Mouse (Mus musculus) hindbrain, postnatal 0 days (tissue): ENCODE measurements at regions not wholly inside any gene's neighbourhood (a gene's known extent, or its start where the extent isn't known, plus 50 kb on each side); places are given as distances from the start of the nearest gene placed in this dataset.
A peak's percentile ranks its signal among the peaks of the same experiment; 100 is the strongest.

Source experiments
- ATAC-seq: fragments of 200-750 bp; cut with Nextera tagmentation; 2 replicates; pipeline ENCODE4 v1.8.0; 2017; ENCODE audit warnings: mild to moderate bottlenecking, moderate TSS enrichment, moderate library complexity
- DNase-seq: peaks from one replicate; pipeline ENCODE4 v3.0.0-alpha.2; 2015; ENCODE audit warnings: low spot score
- H3K27ac ChIP-seq: fragments of 300-500 bp; sonication (generic); 2 replicates; pipeline ENCODE4 v1.5.1; 2014; ENCODE audit warnings: mild to moderate bottlenecking
- H3K27me3 ChIP-seq: fragments of 300-500 bp; sonication (generic); 2 replicates; pipeline ENCODE4 v1.6.1; 2014; ENCODE audit warnings: low read length, mixed read lengths; ENCODE audit not compliant: insufficient read depth
- H3K36me3 ChIP-seq: fragments of 300-500 bp; sonication (generic); 2 replicates; pipeline ENCODE4 v1.6.1; 2014; ENCODE audit warnings: low read length, mixed read lengths; ENCODE audit not compliant: insufficient read depth
- H3K4me1 ChIP-seq: fragments of 300-500 bp; sonication (generic); 2 replicates; pipeline ENCODE4 v1.6.1; 2014; ENCODE audit warnings: antibody characterized with exemption, low read length, mixed read lengths; ENCODE audit not compliant: insufficient read depth
- H3K4me2 ChIP-seq: fragments of 300-500 bp; sonication (generic); 2 replicates; pipeline ENCODE4 v1.6.1; 2014; ENCODE audit warnings: low read depth, mild to moderate bottlenecking, low read length, moderate library complexity, mixed read lengths
- H3K4me3 ChIP-seq: fragments of 300-500 bp; sonication (generic); 2 replicates; pipeline ENCODE4 v1.5.1; 2014; ENCODE audit warnings: low read length
- H3K9ac ChIP-seq: fragments of 300-500 bp; sonication (generic); replicated peaks from 2 replicates; pipeline ENCODE4 v1.6.1; 2014; ENCODE audit warnings: mild to moderate bottlenecking, low read length, moderate library complexity, mixed read lengths
- H3K9me3 ChIP-seq: fragments of 300-500 bp; sonication (generic); 2 replicates; pipeline ENCODE4 v1.6.1; 2016; ENCODE audit warnings: low read length, mixed read lengths
- CTCF ChIP-seq: IDR thresholded peaks from 2 replicates; pipeline ENCODE4 v1.5.1; 2016; ENCODE audit warnings: antibody characterized with exemption, control low read depth, low read depth
- WGBS: fragments of 180-500 bp; shearing (Covaris S2); extraction: QIAGEN DNeasy Blood & Tissue Kit; methylation state at CpG from one replicate; pipeline ENCODE4 v1.1.7; 2014; 5-methylcytosine and 5-hydroxymethylcytosine counted together

GRCm38 (mm10) chr6:51268931-51269330, 163.5 kb upstream of the Nfe2l3 start:
- H3K4me2 ChIP-seq: no peak overlapping the region
- H3K27ac ChIP-seq: no peak overlapping the region
- no peaks in the 10 kb centered on the region for H3K9me3 ChIP-seq
- DNase-seq: no peak
- H3K36me3 ChIP-seq: no peaks in the 10 kb centered on the region
- H3K4me1 ChIP-seq: peaks cover 7% of the 10 kb centered on the region; the same call in 1 of the 2 replicates
- no peak for TF ChIP-seq CTCF
- 78% methylated on average over 5 of the region's 5 CpGs for WGBS
- H3K9ac ChIP-seq: no peak overlapping the region
- no peak overlapping the region for H3K4me3 ChIP-seq
- ATAC-seq: no peak
- no peaks in the 10 kb centered on the region for H3K27me3 ChIP-seq

GRCm38 (mm10) chr6:51269617-51270016, 162.9 kb upstream of the Nfe2l3 start:
- Histone ChIP-seq H3K9me3 (no peaks in the 10 kb centered on the region), H3K9ac (peak overlapping the region; percentile 54; the same call in 1 of the 2 replicates), H3K4me1 (peaks cover 7% of the 10 kb centered on the region; the same call in 1 of the 2 replicates), H3K27ac (no peak overlapping the region), H3K4me2 (peak overlapping the region; percentile 97), H3K4me3 (peak overlapping the region; percentile 60), H3K27me3 (no peaks in the 10 kb centered on the region), H3K36me3 (no peaks in the 10 kb centered on the region)
- ATAC-seq (no peak), DNase-seq (no peak)
- peak; percentile 4; the same call in 1 of the 2 replicates for TF ChIP-seq CTCF
- WGBS: 31% methylated on average over 10 of the region's 10 CpGs

- H3K27ac ChIP-seq: peak overlapping the region; percentile 58; the same call in 1 of the 2 replicates
- peak; percentile 90 for DNase-seq
Observed at GRCm38 (mm10) chr6:51270216-51271127, 162.0 kb upstream of the Nfe2l3 start.

GRCm38 (mm10) chr6:51271128-51271480, 161.4 kb upstream of the Nfe2l3 start:
- peak overlapping the region; percentile 54; the same call in 1 of the 2 replicates for H3K27ac ChIP-seq
- no peaks in the 10 kb centered on the region for H3K27me3 ChIP-seq
- H3K4me1 ChIP-seq: peaks cover 7% of the 10 kb centered on the region; the same call in 1 of the 2 replicates
- TF ChIP-seq CTCF: no peak
- H3K36me3 ChIP-seq: no peaks in the 10 kb centered on the region
- no peak; the same call in 1 of the 2 replicates for ATAC-seq
- WGBS: 4% methylated on average over 17 of the region's 17 CpGs
- DNase-seq: no peak
- H3K9ac ChIP-seq: peak overlapping the region; percentile 54; the same call in 1 of the 2 replicates
- peak overlapping the region; percentile 97 for H3K4me2 ChIP-seq
- H3K4me3 ChIP-seq: peak overlapping the region; percentile 60
- H3K9me3 ChIP-seq: no peaks in the 10 kb centered on the region

More at GRCm38 (mm10) chr6:51270216-51271127, 162.0 kb upstream of the Nfe2l3 start:
- under 1% methylated on average over 79 of the region's 80 CpGs for WGBS
- peak; percentile 89 for ATAC-seq
- H3K9ac ChIP-seq: peak overlapping the region; percentile 54
- H3K4me3 ChIP-seq: peak overlapping the region; percentile 60
- H3K27me3 ChIP-seq: no peaks in the 10 kb centered on the region
- no peaks in the 10 kb centered on the region for H3K36me3 ChIP-seq
- peak overlapping the region; percentile 97 for H3K4me2 ChIP-seq
- peaks cover 7% of the 10 kb centered on the region; the same call in 1 of the 2 replicates for H3K4me1 ChIP-seq
- TF ChIP-seq CTCF: no peak; the same call in 1 of the 2 replicates
- no peaks in the 10 kb centered on the region for H3K9me3 ChIP-seq

- H3K36me3 ChIP-seq: no peaks in the 10 kb centered on the region
- H3K9ac ChIP-seq: no peak overlapping the region
- no peak overlapping the region for H3K4me3 ChIP-seq
- no peak overlapping the region for H3K27ac ChIP-seq
- H3K27me3 ChIP-seq: no peaks in the 10 kb centered on the region
- TF ChIP-seq CTCF: no peak
- no peak overlapping the region for H3K4me2 ChIP-seq
- ATAC-seq (no peak), DNase-seq (peak; percentile 17)
- H3K9me3 ChIP-seq: no peaks in the 10 kb centered on the region
- 83% methylated on average over 19 of the region's 19 CpGs for whole genome bisulfite sequencing
- H3K4me1 ChIP-seq: peaks cover 7% of the 10 kb centered on the region; the same call in 1 of the 2 replicates
Observed at GRCm38 (mm10) chr6:51272136-51272736, 160.2 kb upstream of the Nfe2l3 start.

GRCm38 (mm10) chr6:51279491-51279890, 153.0 kb upstream of the Nfe2l3 start:
- H3K9ac ChIP-seq: no peak overlapping the region
- no peak for DNase-seq
- no peaks in the 10 kb centered on the region for H3K4me1 ChIP-seq
- no peak overlapping the region for H3K4me2 ChIP-seq
- no peak overlapping the region for H3K27ac ChIP-seq
- TF ChIP-seq CTCF: no peak
- H3K4me3 ChIP-seq: no peak overlapping the region
- no peaks in the 10 kb centered on the region for H3K36me3 ChIP-seq
- ATAC-seq: no peak
- 86% methylated on average over 10 of the region's 10 CpGs for WGBS
- no peaks in the 10 kb centered on the region for H3K27me3 ChIP-seq
- no peaks in the 10 kb centered on the region for H3K9me3 ChIP-seq
